Mouse (Mus musculus): ENCODE measurements around the gene Rab8b.

- TF ChIP-seq EP300 (IDR thresholded peaks at IDR 0.05; ENCODE audit: insufficient read depth, low read depth, low read length) (no peak), CTCF (IDR thresholded peaks at IDR 0.05; ENCODE audit: low read depth, low read length) (no peak), POLR2A (IDR thresholded peaks at IDR 0.05; ENCODE audit: insufficient read depth, low read length) (no peak)
These were observed 37.6 kb downstream of the Rab8b start for GRCm38 (mm10) chr9:66881858-66882257.

All from ES-Bruce4 (cell line).